Mouse (Mus musculus): ENCODE data around the gene Acp4.
"Not testable (repeated sequence)": the region's sequence is repeated elsewhere in the genome, so short reads cannot be mapped to it uniquely, and the experiment has no call there.

Acp4 gene

GRCm38 (mm10) chr7:44262791-44263643, 5.8 kb upstream of the Acp4 start:
- DNase-seq = peak; percentile 91 to 94

GRCm38 (mm10) chr7:44261147-44261546, 4.0 kb upstream of the Acp4 start, which contains the start of gene Gm15517:
Gene Gm15517, plus strand, starts transcription at chr7:44261447.
- DNase-seq = no peak

- no peak for DNase-seq
These were observed 3.2 kb upstream of the Acp4 start for GRCm38 (mm10) chr7:44260410-44260809.

GRCm38 (mm10) chr7:44254930-44255329, 2.2 kb downstream of the Acp4 start:
- DNase-seq = no peak

- no peak for DNase-seq
These were observed 4.1 kb downstream of the Acp4 start for GRCm38 (mm10) chr7:44253023-44253616.

- DNase-seq = not testable (repeated sequence)
These were observed 6.4 kb downstream of the Acp4 start for GRCm38 (mm10) chr7:44250732-44251275.

- DNase-seq = no peak
These were observed 7.9 kb downstream of the Acp4 start for GRCm38 (mm10) chr7:44249248-44249647.

- no peak for DNase-seq
These were observed 9.2 kb downstream of the Acp4 start for GRCm38 (mm10) chr7:44247971-44248370.

- DNase-seq = peak; percentile 39 to 44
These were observed 10.2 kb downstream of the Acp4 start for GRCm38 (mm10) chr7:44246984-44247470.

GRCm38 (mm10) chr7:44246055-44246983, 10.9 kb downstream of the Acp4 start, which contains the start of the genes 1700028J19Rik and 2410002F23Rik:
Gene 1700028J19Rik, minus strand, starts transcription at chr7:44246695.
Gene 2410002F23Rik, plus strand, starts transcription at chr7:44246722.
- DNase-seq = peak; percentile 87 to 89

- no peak for DNase-seq
These were observed 13.1 kb downstream of the Acp4 start for GRCm38 (mm10) chr7:44244080-44244479.

GRCm38 (mm10) chr7:44241163-44241562, 16.0 kb downstream of the Acp4 start:
- DNase-seq = no peak

- DNase-seq = no peak
These were observed 16.5 kb downstream of the Acp4 start for GRCm38 (mm10) chr7:44240712-44241111.

GRCm38 (mm10) chr7:44239913-44240312, 17.3 kb downstream of the Acp4 start:
- no peak for DNase-seq

- DNase-seq = no peak
These were observed 21.3 kb downstream of the Acp4 start, which contains the start of gene Gm36864 for GRCm38 (mm10) chr7:44235909-44236308. Gene Gm36864, plus strand, starts transcription at chr7:44236177.

GRCm38 (mm10) chr7:44225076-44225475, 32.1 kb downstream of the Acp4 start, which contains the start of gene Klk1:
Gene Klk1, plus strand, starts transcription at chr7:44225360.
- DNase-seq = peak in 1 of 2 experiments; percentile 10

GRCm38 (mm10) chr7:44222335-44222734, 34.8 kb downstream of the Acp4 start:
- not testable (repeated sequence) for DNase-seq

GRCm38 (mm10) chr7:44221601-44222000, 35.6 kb downstream of the Acp4 start:
- DNase-seq = not testable (repeated sequence)

GRCm38 (mm10) chr7:44215645-44216044, 41.5 kb downstream of the Acp4 start, which contains the start of gene Klk1b5:
Gene Klk1b5, plus strand, starts transcription at chr7:44215945.
- no peak for DNase-seq

GRCm38 (mm10) chr7:44208307-44208706, 48.9 kb downstream of the Acp4 start:
- no peak for DNase-seq

- DNase-seq = not testable (repeated sequence)
These were observed 50.0 kb downstream of the Acp4 start, which contains the start of gene Klk1b4 for GRCm38 (mm10) chr7:44207135-44207534. Gene Klk1b4, plus strand, starts transcription at chr7:44207435.
